Mouse (Mus musculus): ENCODE results near the gene Tat.

DNA sequence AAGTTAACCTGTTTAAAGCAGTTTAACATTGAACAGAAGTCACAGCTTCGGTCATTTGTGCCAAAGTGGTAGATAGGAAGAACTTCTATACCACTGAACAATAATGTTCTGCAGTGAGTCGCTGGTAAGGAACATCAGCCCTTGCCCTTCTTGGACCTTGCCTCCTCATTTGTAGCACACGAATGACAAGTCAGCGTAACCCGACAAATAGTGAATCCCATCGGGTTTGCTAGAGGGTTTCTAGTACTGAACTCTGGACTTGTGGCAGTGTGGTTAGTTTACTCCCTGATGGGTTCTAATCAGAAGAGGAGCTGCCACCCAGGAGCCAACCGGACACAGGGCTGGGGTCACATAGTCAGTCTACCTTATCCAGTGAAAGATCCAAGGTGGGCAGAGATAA is 44.0 kb upstream of the Tat start:
- no peak for TF ChIP-seq POLR2A (IDR thresholded peaks at IDR 0.05; ENCODE audit: low read depth, low read length)
- TF ChIP-seq CTCF (conservative IDR thresholded peaks at IDR 0.05; ENCODE audit: insufficient read depth, insufficient read length, low read depth, low read length), result no peak

Data from kidney, adult 2 months (tissue).